Mouse (Mus musculus): ENCODE measurements around the gene Mrap2. TPM values are rescaled to one million over a fixed set of nuclear protein-coding genes. Genes with fewer than 3 reads are reported as not detected.

Gene Mrap2
- polyA plus RNA-seq, 1 experiment from 2014 or later: 0.41 TPM

GRCm38 (mm10) chr9:87197277-87197676 is 53.2 kb downstream of the Mrap2 start:
- 94% methylated on average over 3 of the region's 3 CpGs for WGBS
- Histone ChIP-seq H3K9ac (ENCODE audit: low read length) (no peak overlapping the region), H3K4me2 (ENCODE audit: low read length) (no peak overlapping the region), H3K9me3 (replicated peaks; ENCODE audit: control insufficient read depth, low read length) (peaks cover 4% of the 10 kb centered on the region), H3K36me3 (ENCODE audit: control insufficient read depth, insufficient read depth, low read length) (peaks cover 61% of the 10 kb centered on the region), H3K4me3 (ENCODE audit: low read depth, low read length) (no peak overlapping the region), H3K4me1 (ENCODE audit: control insufficient read depth, insufficient read depth, low read length) (no peaks in the 10 kb centered on the region), H3K27me3 (replicated peaks; ENCODE audit: control insufficient read depth, insufficient read depth, low read length) (no peaks in the 10 kb centered on the region), H3K27ac (ENCODE audit: low read depth, low read length) (no peak overlapping the region)
- ATAC-seq (no peak), DNase-seq (ENCODE audit: low spot score) (no peak)

- no peaks in the 10 kb centered on the region for H3K27me3 ChIP-seq (replicated peaks; ENCODE audit: control insufficient read depth, insufficient read depth, low read length)
- no peak for DNase-seq (ENCODE audit: low spot score)
- H3K27ac ChIP-seq (ENCODE audit: low read depth, low read length): no peak overlapping the region
- H3K9ac ChIP-seq (ENCODE audit: low read length): no peak overlapping the region
- H3K4me1 ChIP-seq (ENCODE audit: control insufficient read depth, insufficient read depth, low read length): no peaks in the 10 kb centered on the region
- no peak overlapping the region for H3K4me2 ChIP-seq (ENCODE audit: low read length)
- no peak overlapping the region for H3K4me3 ChIP-seq (ENCODE audit: low read depth, low read length)
- H3K36me3 ChIP-seq (ENCODE audit: control insufficient read depth, insufficient read depth, low read length): peaks cover 60% of the 10 kb centered on the region
- no peaks in the 10 kb centered on the region for H3K9me3 ChIP-seq (replicated peaks; ENCODE audit: control insufficient read depth, low read length)
- 89% methylated on average over 6 of the region's 6 CpGs for WGBS
- ATAC-seq: no peak
Observed at GRCm38 (mm10) chr9:87198036-87198435, 53.9 kb downstream of the Mrap2 start.

- Histone ChIP-seq H3K27ac (ENCODE audit: low read depth, low read length) (no peak overlapping the region), H3K27me3 (replicated peaks; ENCODE audit: control insufficient read depth, insufficient read depth, low read length) (no peaks in the 10 kb centered on the region), H3K4me1 (ENCODE audit: control insufficient read depth, insufficient read depth, low read length) (no peaks in the 10 kb centered on the region), H3K9me3 (replicated peaks; ENCODE audit: control insufficient read depth, low read length) (no peaks in the 10 kb centered on the region), H3K4me2 (ENCODE audit: low read length) (no peak overlapping the region), H3K4me3 (ENCODE audit: low read depth, low read length) (no peak overlapping the region), H3K9ac (ENCODE audit: low read length) (no peak overlapping the region), H3K36me3 (ENCODE audit: control insufficient read depth, insufficient read depth, low read length) (peaks cover 60% of the 10 kb centered on the region)
- 92% methylated on average over 5 of the region's 5 CpGs for WGBS
- no peak for DNase-seq (ENCODE audit: low spot score)
- ATAC-seq: no peak
Observed at GRCm38 (mm10) chr9:87200426-87200825, 56.3 kb downstream of the Mrap2 start.

GRCm38 (mm10) chr9:87200919-87201318 is 56.8 kb downstream of the Mrap2 start:
- ATAC-seq: no peak
- peaks cover 61% of the 10 kb centered on the region for H3K36me3 ChIP-seq (ENCODE audit: control insufficient read depth, insufficient read depth, low read length)
- WGBS: 95% methylated on average over 4 of the region's 4 CpGs
- no peak for DNase-seq (ENCODE audit: low spot score)
- H3K4me3 ChIP-seq (ENCODE audit: low read depth, low read length): no peak overlapping the region
- H3K27me3 ChIP-seq (replicated peaks; ENCODE audit: control insufficient read depth, insufficient read depth, low read length): no peaks in the 10 kb centered on the region
- H3K4me2 ChIP-seq (ENCODE audit: low read length): no peak overlapping the region
- no peaks in the 10 kb centered on the region for H3K4me1 ChIP-seq (ENCODE audit: control insufficient read depth, insufficient read depth, low read length)
- H3K9ac ChIP-seq (ENCODE audit: low read length): no peak overlapping the region
- no peak overlapping the region for H3K27ac ChIP-seq (ENCODE audit: low read depth, low read length)
- no peaks in the 10 kb centered on the region for H3K9me3 ChIP-seq (replicated peaks; ENCODE audit: control insufficient read depth, low read length)

- no peaks in the 10 kb centered on the region for H3K27me3 ChIP-seq (replicated peaks; ENCODE audit: control insufficient read depth, insufficient read depth, low read length)
- no peaks in the 10 kb centered on the region for H3K9me3 ChIP-seq (replicated peaks; ENCODE audit: control insufficient read depth, low read length)
- no peak overlapping the region for H3K4me3 ChIP-seq (ENCODE audit: low read depth, low read length)
- WGBS: 78% methylated on average over 6 of the region's 6 CpGs
- no peak overlapping the region for H3K27ac ChIP-seq (ENCODE audit: low read depth, low read length)
- ATAC-seq (no peak), DNase-seq (ENCODE audit: low spot score) (peak; percentile 4)
- H3K4me2 ChIP-seq (ENCODE audit: low read length): no peak overlapping the region
- no peaks in the 10 kb centered on the region for H3K4me1 ChIP-seq (ENCODE audit: control insufficient read depth, insufficient read depth, low read length)
- H3K9ac ChIP-seq (ENCODE audit: low read length): no peak overlapping the region
- H3K36me3 ChIP-seq (ENCODE audit: control insufficient read depth, insufficient read depth, low read length): peaks cover 63% of the 10 kb centered on the region
Observed at GRCm38 (mm10) chr9:87202431-87202830, 58.3 kb downstream of the Mrap2 start.

GRCm38 (mm10) chr9:87210830-87211339 is 66.8 kb downstream of the Mrap2 start:
- H3K4me2 ChIP-seq (ENCODE audit: low read length): no peak overlapping the region
- ATAC-seq (no peak), DNase-seq (ENCODE audit: low spot score) (no peak)
- peaks cover 54% of the 10 kb centered on the region for H3K36me3 ChIP-seq (ENCODE audit: control insufficient read depth, insufficient read depth, low read length)
- H3K27ac ChIP-seq (ENCODE audit: low read depth, low read length): no peak overlapping the region
- H3K9me3 ChIP-seq (replicated peaks; ENCODE audit: control insufficient read depth, low read length): no peaks in the 10 kb centered on the region
- H3K9ac ChIP-seq (ENCODE audit: low read length): no peak overlapping the region
- H3K4me3 ChIP-seq (ENCODE audit: low read depth, low read length): no peak overlapping the region
- no peaks in the 10 kb centered on the region for H3K4me1 ChIP-seq (ENCODE audit: control insufficient read depth, insufficient read depth, low read length)
- 96% methylated on average over 9 of the region's 9 CpGs for WGBS
- H3K27me3 ChIP-seq (replicated peaks; ENCODE audit: control insufficient read depth, insufficient read depth, low read length): no peaks in the 10 kb centered on the region

GRCm38 (mm10) chr9:87213204-87213603 is 69.1 kb downstream of the Mrap2 start:
- H3K27ac ChIP-seq (ENCODE audit: low read depth, low read length): no peak overlapping the region
- no peak overlapping the region for H3K4me2 ChIP-seq (ENCODE audit: low read length)
- H3K36me3 ChIP-seq (ENCODE audit: control insufficient read depth, insufficient read depth, low read length): peaks cover 50% of the 10 kb centered on the region
- 94% methylated on average over 4 of the region's 4 CpGs for WGBS
- H3K4me1 ChIP-seq (ENCODE audit: control insufficient read depth, insufficient read depth, low read length): no peaks in the 10 kb centered on the region
- H3K9ac ChIP-seq (ENCODE audit: low read length): no peak overlapping the region
- ATAC-seq (no peak), DNase-seq (ENCODE audit: low spot score) (no peak)
- no peaks in the 10 kb centered on the region for H3K27me3 ChIP-seq (replicated peaks; ENCODE audit: control insufficient read depth, insufficient read depth, low read length)
- H3K4me3 ChIP-seq (ENCODE audit: low read depth, low read length): no peak overlapping the region
- H3K9me3 ChIP-seq (replicated peaks; ENCODE audit: control insufficient read depth, low read length): no peaks in the 10 kb centered on the region

Other genes starting within 250 kb of the Mrap2 start
- gene Ripply2, start 128.8 kb upstream of the Mrap2 start, polyA plus RNA-seq (2014; fragmentation: Nextera tagmentation; extraction: Ambion mirVana): 4.3 and 6.2 TPM in 2 replicates
- 70.4 and 75.7 TPM in 2 replicates for gene Cyb5r4, start 122.3 kb upstream of the Mrap2 start, polyA plus RNA-seq (2014; fragmentation: Nextera tagmentation; extraction: Ambion mirVana)
- 5.7 and 6.5 TPM in 2 replicates for gene Cep162, start 111.2 kb downstream of the Mrap2 start, polyA plus RNA-seq (2014; fragmentation: Nextera tagmentation; extraction: Ambion mirVana)

All from forebrain, embryonic 14.5 days (tissue).